Mouse (Mus musculus): ENCODE results near the gene Gm49368. TPM values are rescaled to one million over a fixed set of nuclear protein-coding genes. Genes with fewer than 3 reads are reported as not detected.

The Gm49368 gene
- total RNA-seq, 2 experiments from 2014 or later: not detected

DNA sequence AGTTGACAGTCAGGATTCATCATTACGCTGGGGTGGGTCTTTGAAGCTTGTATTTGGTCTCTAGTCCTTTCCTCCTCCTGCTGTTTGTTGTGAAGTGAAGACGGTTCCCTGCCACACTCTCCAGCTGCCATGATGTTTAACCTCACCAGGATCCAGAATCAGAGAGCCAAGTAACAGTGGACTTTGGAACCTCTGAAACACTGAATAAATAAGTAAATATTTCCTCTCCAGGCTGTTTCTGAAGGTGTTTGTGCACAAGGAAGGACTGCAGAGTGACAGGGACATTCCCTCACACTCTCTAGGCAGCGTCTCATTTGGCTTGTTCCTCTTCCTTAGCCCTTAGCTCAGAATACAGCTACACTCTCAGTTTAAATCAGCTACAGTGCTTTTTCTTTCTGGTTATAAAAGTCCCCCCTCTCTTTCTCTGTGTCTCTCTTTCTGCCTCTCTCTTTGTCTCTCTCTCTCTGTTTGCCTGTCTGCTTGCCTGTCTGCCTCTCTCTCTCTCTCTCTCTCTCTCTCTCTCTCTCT, 5.5 kb upstream of the Gm49368 start:
- intact Hi-C loops (cut with DNase I): no loop called here
- no peak for DNase-seq

GRCm38 (mm10) chr7:128057860-128058259, 4.6 kb upstream of the Gm49368 start:
- intact Hi-C loops (cut with DNase I): no loop called here
- DNase-seq: no peak

GRCm38 (mm10) chr7:128058576-128058975, 3.9 kb upstream of the Gm49368 start:
- intact Hi-C loops (cut with DNase I): no loop called here
- no peak for DNase-seq

DNA sequence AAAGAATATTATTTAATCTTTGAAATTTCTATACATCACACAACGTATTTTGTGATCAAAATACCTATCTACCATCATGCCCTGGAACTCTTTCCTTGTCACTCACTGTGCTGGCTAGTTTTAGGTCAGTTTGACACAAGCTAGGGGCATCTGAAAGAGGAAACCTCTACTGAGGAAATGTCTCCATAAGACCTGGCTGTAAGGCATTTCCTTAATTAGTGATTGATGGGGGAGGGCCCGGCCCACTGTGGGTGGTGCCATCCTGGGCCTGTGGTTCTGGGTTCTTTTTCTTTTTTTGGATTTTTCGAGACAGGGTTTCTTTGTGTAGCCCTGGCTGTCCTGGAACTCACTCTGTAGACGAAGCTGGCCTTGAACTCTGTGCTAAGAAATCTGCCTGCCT, 3.4 kb upstream of the Gm49368 start:
- no peak for DNase-seq
- intact Hi-C loops (cut with DNase I): no loop called here

DNA sequence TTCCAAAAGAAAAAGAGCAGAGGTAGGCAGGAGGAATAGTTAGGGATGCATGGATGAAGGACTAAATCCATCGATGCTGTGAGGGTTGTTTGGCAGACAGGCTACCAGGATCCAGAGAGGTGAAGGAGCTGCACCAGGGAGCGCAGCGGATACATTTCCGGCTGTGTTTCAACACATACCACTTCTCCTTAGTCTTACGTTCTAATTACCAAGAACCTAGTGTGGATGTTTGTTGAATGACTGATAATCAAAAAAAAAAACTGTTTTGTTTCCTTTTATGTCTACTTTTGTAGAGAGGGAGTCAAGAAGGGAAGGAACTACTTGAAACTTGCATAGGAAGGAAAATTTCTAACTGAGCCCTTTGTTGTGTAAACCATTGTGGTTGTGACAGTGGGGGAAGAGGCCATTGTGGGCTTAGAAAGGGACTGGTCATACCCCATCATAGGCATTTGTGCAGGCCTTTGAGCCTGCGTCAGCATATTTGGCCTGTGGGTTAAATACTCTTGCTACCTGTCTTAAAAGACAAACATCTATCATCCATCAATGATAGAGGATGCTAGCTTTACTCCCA, 813 bp downstream of the Gm49368 start:
- no peak for DNase-seq
- intact Hi-C loops (cut with DNase I): no loop called here

- DNase-seq: no peak
- intact Hi-C loops (cut with DNase I): no loop called here
These were observed 3.1 kb downstream of the Gm49368 start for GRCm38 (mm10) chr7:128065547-128065946.

DNA sequence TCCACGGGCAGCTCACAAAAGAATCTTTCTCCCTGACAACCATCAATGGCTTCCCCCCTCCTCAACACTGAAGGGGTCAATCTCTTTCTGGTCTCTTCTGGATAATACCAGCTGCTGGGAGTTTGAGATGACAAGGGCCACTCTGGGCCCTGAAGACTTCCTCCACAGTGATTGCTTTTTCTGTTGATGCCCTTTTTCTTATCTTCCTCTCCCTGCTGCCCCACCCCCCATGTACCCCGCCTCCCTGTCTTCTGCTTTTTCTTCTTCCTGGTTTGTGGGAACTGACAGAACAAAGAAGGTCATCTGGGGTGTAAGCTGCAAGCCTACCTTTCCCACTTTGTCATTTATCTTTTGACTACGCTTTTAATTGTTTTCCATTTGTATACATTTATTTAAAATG, 5.4 kb downstream of the Gm49368 start:
- DNase-seq: peak in 1 of 2 experiments; percentile 13
- intact Hi-C loops (cut with DNase I): no loop called here

GRCm38 (mm10) chr7:128069844-128070243, 7.4 kb downstream of the Gm49368 start:
- intact Hi-C loops (cut with DNase I): no loop called here
- no peak for DNase-seq

- no peak for DNase-seq
- intact Hi-C loops (cut with DNase I): no loop called here
These were observed 9.3 kb downstream of the Gm49368 start for GRCm38 (mm10) chr7:128071816-128072215.

DNA sequence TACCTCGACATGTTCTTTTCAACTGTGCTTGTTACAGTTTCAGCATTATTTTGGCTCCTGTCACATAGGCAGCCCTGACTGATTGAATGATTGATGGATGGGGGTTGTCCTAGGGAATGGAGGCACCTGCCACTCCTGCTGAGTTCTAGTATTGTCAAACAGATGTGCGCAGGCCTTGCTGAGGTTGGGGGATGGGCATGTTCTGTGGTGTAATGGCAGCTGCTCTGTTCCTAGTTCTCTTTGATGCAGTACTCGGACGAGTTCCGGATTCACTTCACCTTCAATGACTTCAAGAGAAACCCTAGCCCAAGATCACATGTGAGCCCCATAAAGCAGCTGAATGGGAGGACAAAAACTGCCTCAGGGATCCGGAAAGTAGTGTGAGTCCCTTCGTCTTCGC, 17.5 kb downstream of the Gm49368 start:
- DNase-seq: no peak
- intact Hi-C loops (cut with DNase I): no loop called here

- DNase-seq: no peak
- intact Hi-C loops (cut with DNase I): no loop called here
These were observed 26.7 kb downstream of the Gm49368 start for GRCm38 (mm10) chr7:128089141-128089540.

- DNase-seq: no peak
- intact Hi-C loops (cut with DNase I): loop anchor here (2.0 kb wide), 1 partner anchor 111 kb away; no protein-coding TSS in a partner anchor
These were observed 35.7 kb downstream of the Gm49368 start for GRCm38 (mm10) chr7:128098135-128098534.

GRCm38 (mm10) chr7:128100742-128101357, 38.4 kb downstream of the Gm49368 start:
- no peak for DNase-seq
- intact Hi-C loops (cut with DNase I): no loop called here

GRCm38 (mm10) chr7:128105246-128105645, 42.8 kb downstream of the Gm49368 start:
- no peak for DNase-seq
- intact Hi-C loops (cut with DNase I): no loop called here

DNA sequence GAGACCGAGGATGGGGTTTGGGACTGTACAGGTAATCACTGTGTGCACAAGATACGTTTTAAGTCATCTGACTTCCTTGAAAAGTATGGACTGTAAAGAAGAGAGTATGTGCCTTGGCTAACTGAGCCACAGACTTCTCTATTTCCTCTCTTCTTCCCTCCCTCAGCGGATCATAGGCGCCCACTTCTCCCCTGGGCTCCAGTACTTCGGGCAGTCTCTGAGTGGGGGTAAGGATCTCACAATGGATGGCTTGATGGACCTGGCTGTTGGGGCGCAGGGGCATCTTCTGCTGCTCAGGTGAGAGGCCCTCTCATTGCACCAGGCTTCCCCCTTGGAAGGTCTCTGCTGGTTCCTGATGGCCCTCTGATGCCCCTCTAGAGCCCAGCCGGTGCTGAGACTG, 45.0 kb downstream of the Gm49368 start:
- intact Hi-C loops (cut with DNase I): no loop called here

DNA sequence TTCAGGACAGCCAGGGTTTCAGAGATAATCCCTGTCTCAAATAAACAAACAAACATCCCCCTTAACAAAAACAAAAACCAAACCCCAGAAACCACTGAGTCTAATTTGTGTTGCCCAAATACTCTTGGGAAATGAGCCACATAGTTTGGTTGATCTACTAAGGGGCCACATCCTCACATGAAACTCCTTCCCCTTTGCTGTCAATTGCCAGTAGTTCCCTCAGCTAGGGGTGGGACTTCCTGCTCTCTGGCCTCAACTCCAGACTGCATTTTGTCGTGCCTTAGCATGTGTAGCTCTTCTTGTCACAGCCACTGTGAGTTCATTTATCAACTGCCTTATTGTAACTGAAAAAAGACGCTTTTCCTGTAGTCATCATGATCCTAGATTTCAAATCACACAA, 47.8 kb downstream of the Gm49368 start:
- no peak for DNase-seq
- intact Hi-C loops (cut with DNase I): no loop called here

More for the DNA sequence above, 45.0 kb downstream of the Gm49368 start:
- no peak for DNase-seq

GRCm38 (mm10) chr7:128112131-128112530, 49.6 kb downstream of the Gm49368 start:
- DNase-seq: no peak
- intact Hi-C loops (cut with DNase I): no loop called here

GRCm38 (mm10) chr7:128114371-128115105, 52.1 kb downstream of the Gm49368 start:
- no peak for DNase-seq
- intact Hi-C loops (cut with DNase I): no loop called here

DNA sequence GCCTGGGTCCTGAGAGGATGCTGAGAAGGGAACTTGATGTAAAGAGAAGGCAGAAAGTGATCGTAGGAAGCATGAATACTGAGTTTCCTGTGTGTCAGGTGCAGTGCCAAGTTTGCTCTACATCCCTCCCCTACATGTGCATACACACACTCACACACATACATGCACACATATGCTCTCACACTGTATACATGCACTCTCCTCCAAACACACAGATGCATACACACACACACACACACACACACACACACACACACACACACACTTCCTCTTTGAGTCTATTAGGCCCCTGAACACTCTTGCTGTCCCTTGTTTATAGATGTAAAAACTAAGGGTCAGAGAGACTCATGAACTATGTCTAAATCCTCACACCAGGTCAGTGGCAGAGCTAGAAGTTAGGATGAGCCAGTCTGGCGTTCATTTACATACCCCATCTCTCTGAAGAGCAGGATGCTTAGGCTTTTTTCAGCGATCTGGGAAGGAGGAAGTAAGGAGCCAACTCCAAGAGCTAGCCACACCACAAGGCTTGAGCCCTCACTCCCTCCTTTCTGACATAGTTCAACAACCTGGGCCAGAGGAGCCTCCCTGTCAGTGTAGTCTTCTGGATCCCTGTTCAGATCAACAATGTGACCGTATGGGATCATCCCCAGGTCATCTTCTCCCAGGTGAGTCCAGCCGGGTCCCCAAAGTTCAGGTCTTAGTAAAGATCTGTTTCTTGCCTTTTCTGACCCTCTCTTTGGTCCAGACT, 52.9 kb downstream of the Gm49368 start:
- peak in 1 of 2 experiments; percentile 0 for DNase-seq
- intact Hi-C loops (cut with DNase I): no loop called here

GRCm38 (mm10) chr7:128116396-128116795, 53.9 kb downstream of the Gm49368 start:
- no peak for DNase-seq
- intact Hi-C loops (cut with DNase I): no loop called here
